Mouse (Mus musculus): ENCODE data around the gene P2rx1. TPM values are rescaled to one million over a fixed set of nuclear protein-coding genes. Genes with fewer than 3 reads are reported as not detected.

Gene P2rx1
- polyA plus RNA-seq, 1 experiment from 2014 or later, result 3.5 TPM

- Histone ChIP-seq H3K4me3 (no peak overlapping the region), H3K27me3 (peaks cover 11% of the 10 kb centered on the region), H3K9ac (no peak overlapping the region), H3K36me3 (no peaks in the 10 kb centered on the region), H3K27ac (0 out of 2 replicates have a peak overlapping the region, but pooled peaks have one; percentile 27), H3K4me2 (no peak overlapping the region), H3K4me1 (peaks cover 26% of the 10 kb centered on the region), H3K9me3 (no peaks in the 10 kb centered on the region)
- 76% methylated on average over 4 of the region's 4 CpGs for WGBS
- ATAC-seq (ENCODE audit: insufficient number of reproducible peaks, low FRiP score, low TSS enrichment, low read depth), result no peak
These were observed 16.0 kb downstream of the P2rx1 start for GRCm38 (mm10) chr11:73014831-73015344.

- H3K9ac ChIP-seq, result no peak overlapping the region
- no peaks in the 10 kb centered on the region for H3K9me3 ChIP-seq
- H3K4me2 ChIP-seq, result no peak overlapping the region
- H3K27ac ChIP-seq, result 0 out of 2 replicates have a peak overlapping the region, but pooled peaks have one; percentile 27
- ATAC-seq (ENCODE audit: insufficient number of reproducible peaks, low FRiP score, low TSS enrichment, low read depth), result no peak
- H3K27me3 ChIP-seq, result peaks cover 14% of the 10 kb centered on the region
- no peak overlapping the region for H3K4me3 ChIP-seq
- 67% methylated on average over 5 of the region's 5 CpGs for WGBS
- peaks cover 28% of the 10 kb centered on the region for H3K4me1 ChIP-seq
- H3K36me3 ChIP-seq, result no peaks in the 10 kb centered on the region
These were observed 16.6 kb downstream of the P2rx1 start for GRCm38 (mm10) chr11:73015391-73016102.

DNA sequence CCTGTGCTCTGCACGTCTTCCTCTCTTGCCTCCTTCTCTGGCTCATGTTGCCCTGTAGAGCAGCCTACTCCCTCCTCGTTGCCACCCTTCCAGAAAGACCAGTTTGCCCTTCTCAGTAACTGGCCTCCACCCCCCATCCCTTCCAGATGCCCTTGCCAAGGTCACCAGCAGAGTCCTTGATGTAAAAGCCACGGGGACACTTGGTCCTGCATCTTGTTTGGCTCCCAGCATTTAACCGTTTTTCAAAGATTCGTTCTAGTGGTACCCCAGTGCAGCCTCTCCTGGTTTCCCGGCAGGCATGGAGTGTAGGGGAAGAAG is 17.2 kb downstream of the P2rx1 start:
- no peak for ATAC-seq (ENCODE audit: insufficient number of reproducible peaks, low FRiP score, low TSS enrichment, low read depth)
- WGBS, result 72% methylated on average over 6 of the region's 6 CpGs
- H3K4me2 ChIP-seq, result no peak overlapping the region
- H3K9me3 ChIP-seq, result no peaks in the 10 kb centered on the region
- no peak overlapping the region for H3K4me3 ChIP-seq
- peaks cover 28% of the 10 kb centered on the region for H3K4me1 ChIP-seq
- H3K36me3 ChIP-seq, result no peaks in the 10 kb centered on the region
- no peak overlapping the region for H3K27ac ChIP-seq
- no peak overlapping the region for H3K9ac ChIP-seq
- peaks cover 14% of the 10 kb centered on the region for H3K27me3 ChIP-seq

DNA sequence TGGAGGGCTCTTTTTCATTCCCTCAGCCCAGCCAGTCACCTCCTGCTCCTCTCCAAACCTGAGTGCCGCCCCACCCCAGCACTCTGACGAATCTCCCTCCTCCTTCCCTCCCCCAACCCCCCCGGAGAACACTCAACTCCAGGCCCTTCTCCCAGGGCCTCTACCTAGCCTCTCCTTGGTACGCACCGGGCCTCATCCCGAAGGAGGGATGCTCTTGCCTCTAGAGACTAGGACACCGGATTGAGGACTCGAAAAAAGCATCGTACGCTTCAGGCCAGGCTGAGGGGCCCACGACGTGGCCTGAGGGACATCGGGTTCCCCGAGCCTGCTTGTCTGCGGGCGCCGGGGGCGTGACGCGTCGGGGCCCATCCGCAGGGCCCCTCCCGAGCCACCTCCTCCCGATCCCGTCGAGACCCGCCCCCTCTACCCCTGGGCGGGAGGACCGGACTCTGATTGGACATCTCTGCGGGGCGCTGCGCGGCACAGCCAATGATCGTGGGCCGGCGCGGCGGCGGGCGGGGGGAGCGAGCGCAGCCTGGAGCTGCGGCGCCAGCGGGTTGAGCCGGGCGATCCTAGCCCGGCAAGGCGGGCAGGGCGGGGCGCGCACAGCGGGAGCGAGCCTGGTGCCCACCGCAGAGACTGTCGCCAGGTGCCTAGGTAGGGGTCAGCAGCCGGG is 19.7 kb downstream of the P2rx1 start, which contains the start of gene Camkk1:
Gene Camkk1, plus strand, starts transcription at position 538 of the 676 bp plus-strand sequence.
- peak within 1 kb of the TSS; percentile 92 for H3K4me2 ChIP-seq
- peak; percentile 92 for ATAC-seq (ENCODE audit: insufficient number of reproducible peaks, low FRiP score, low TSS enrichment, low read depth)
- H3K27me3 ChIP-seq, result peaks cover 20% of the 10 kb centered on the region
- peak within 1 kb of the TSS; percentile 44 for H3K9ac ChIP-seq
- under 1% methylated on average over 56 of the region's 57 CpGs for WGBS
- no peaks in the 10 kb centered on the region for H3K9me3 ChIP-seq
- peaks cover 44% of the 10 kb centered on the region for H3K4me1 ChIP-seq
- no peak within 1 kb of the TSS for H3K27ac ChIP-seq
- peak within 1 kb of the TSS; percentile 61 for H3K4me3 ChIP-seq
- H3K36me3 ChIP-seq, result no peaks in the 10 kb centered on the region

DNA sequence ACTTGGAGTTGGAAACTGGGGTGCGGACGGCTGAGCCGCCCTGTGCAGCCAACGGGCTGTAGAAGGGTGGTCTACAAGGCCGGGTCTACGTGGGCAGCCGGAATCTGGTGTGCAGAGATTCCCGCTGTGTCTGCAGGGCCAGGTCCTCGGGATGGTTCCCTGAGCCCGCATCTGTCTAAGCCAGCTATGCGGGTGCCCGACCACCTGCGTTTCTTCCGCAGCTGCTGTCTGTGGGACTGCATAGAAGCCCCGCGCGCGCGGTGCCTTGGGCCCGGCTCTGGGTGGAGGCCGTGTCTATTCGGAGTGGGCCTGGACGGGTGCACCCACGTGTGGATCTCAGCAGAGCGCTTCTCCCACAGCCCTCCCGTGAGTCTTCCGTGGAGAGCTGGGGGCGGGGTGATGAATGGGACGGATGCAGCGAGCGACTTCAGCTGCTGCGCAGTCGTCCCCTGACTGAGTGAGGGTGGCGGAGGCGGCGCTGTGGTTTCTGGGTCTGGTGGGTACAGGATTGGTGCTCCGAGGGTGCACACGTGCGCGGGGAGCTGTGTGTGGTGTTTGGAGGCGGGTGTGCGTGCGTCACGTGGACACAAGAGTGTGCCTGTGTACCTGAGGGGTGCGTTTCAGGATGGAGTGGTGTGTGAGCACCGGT is 20.4 kb downstream of the P2rx1 start:
- Histone ChIP-seq H3K4me1 (peaks cover 50% of the 10 kb centered on the region), H3K36me3 (no peaks in the 10 kb centered on the region), H3K9me3 (no peaks in the 10 kb centered on the region), H3K9ac (peak overlapping the region; percentile 44), H3K27me3 (peaks cover 20% of the 10 kb centered on the region), H3K4me2 (peak overlapping the region; percentile 92), H3K27ac (no peak overlapping the region), H3K4me3 (peak overlapping the region; percentile 61)
- WGBS, result under 1% methylated on average over 46 of the region's 46 CpGs
- ATAC-seq (ENCODE audit: insufficient number of reproducible peaks, low FRiP score, low TSS enrichment, low read depth), result peak; percentile 6; the same call in 1 of the 2 replicates

DNA sequence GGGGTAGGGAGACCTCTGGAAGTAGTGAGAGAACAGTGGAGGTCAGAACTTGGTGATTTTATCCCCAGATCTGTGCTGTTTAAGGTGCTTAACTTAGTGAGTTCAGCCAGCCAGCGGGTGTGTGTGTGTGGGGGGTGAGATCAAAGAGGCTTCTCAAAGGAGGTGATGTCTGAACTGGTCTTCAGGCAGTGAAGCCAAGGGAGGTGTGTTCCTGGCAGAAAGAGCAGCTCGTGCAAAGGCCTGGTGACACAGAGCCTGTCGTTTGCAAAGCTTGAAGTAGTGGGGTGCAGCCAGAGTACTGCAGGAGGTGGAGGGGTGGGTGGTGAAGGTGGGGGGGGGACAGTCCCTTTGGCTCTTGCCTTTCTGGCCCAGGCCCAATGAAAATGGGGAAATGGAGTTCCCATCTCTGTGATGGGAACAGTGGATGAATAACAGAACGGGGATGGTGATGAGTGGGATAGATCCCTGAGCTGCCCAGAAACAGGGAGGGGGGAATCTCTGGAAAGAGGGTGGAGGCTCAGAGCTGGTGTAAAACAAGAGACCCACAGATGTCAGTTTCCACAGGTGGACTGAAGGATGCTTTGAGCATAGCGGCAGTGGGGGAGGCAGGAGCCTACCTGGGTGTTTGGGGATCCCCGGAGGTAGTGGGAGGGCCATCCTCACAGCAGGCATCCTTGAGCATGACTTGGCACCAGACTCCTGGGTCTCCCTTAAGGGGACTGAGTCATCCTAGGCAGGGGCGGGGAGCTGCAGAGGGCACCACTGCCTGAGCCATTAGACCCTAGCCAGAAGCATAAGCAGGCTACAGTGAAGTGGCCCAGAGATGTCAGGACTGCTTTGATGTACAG is 22.3 kb downstream of the P2rx1 start:
- no peak for ATAC-seq (ENCODE audit: insufficient number of reproducible peaks, low FRiP score, low TSS enrichment, low read depth)
- Histone ChIP-seq H3K4me2 (no peak overlapping the region), H3K4me3 (no peak overlapping the region), H3K36me3 (no peaks in the 10 kb centered on the region), H3K27me3 (peaks cover 20% of the 10 kb centered on the region), H3K9ac (no peak overlapping the region), H3K27ac (no peak overlapping the region), H3K9me3 (no peaks in the 10 kb centered on the region), H3K4me1 (peaks cover 55% of the 10 kb centered on the region)
- 55% methylated on average over 7 of the region's 7 CpGs for WGBS

GRCm38 (mm10) chr11:73023099-73023498 is 24.2 kb downstream of the P2rx1 start:
- peaks cover 54% of the 10 kb centered on the region for H3K4me1 ChIP-seq
- H3K4me2 ChIP-seq, result no peak overlapping the region
- no peak for ATAC-seq (ENCODE audit: insufficient number of reproducible peaks, low FRiP score, low TSS enrichment, low read depth)
- H3K9ac ChIP-seq, result no peak overlapping the region
- no peak overlapping the region for H3K4me3 ChIP-seq
- 45% methylated on average over 9 of the region's 9 CpGs for WGBS
- H3K27ac ChIP-seq, result peak overlapping the region; percentile 55
- peaks cover 20% of the 10 kb centered on the region for H3K27me3 ChIP-seq
- no peaks in the 10 kb centered on the region for H3K9me3 ChIP-seq
- 0 out of 2 replicates have a peak, but pooled peaks cover 2% of the 10 kb centered on the region for H3K36me3 ChIP-seq

- no peak overlapping the region for H3K9ac ChIP-seq
- peaks cover 20% of the 10 kb centered on the region for H3K27me3 ChIP-seq
- 0 out of 2 replicates have a peak, but pooled peaks cover 6% of the 10 kb centered on the region for H3K36me3 ChIP-seq
- no peaks in the 10 kb centered on the region for H3K9me3 ChIP-seq
- WGBS, result 61% methylated on average over 4 of the region's 4 CpGs
- no peak overlapping the region for H3K4me3 ChIP-seq
- no peak overlapping the region for H3K4me2 ChIP-seq
- H3K4me1 ChIP-seq, result peaks cover 48% of the 10 kb centered on the region
- peak overlapping the region; percentile 55 for H3K27ac ChIP-seq
- no peak for ATAC-seq (ENCODE audit: insufficient number of reproducible peaks, low FRiP score, low TSS enrichment, low read depth)
These were observed 24.9 kb downstream of the P2rx1 start for GRCm38 (mm10) chr11:73023827-73024226.

DNA sequence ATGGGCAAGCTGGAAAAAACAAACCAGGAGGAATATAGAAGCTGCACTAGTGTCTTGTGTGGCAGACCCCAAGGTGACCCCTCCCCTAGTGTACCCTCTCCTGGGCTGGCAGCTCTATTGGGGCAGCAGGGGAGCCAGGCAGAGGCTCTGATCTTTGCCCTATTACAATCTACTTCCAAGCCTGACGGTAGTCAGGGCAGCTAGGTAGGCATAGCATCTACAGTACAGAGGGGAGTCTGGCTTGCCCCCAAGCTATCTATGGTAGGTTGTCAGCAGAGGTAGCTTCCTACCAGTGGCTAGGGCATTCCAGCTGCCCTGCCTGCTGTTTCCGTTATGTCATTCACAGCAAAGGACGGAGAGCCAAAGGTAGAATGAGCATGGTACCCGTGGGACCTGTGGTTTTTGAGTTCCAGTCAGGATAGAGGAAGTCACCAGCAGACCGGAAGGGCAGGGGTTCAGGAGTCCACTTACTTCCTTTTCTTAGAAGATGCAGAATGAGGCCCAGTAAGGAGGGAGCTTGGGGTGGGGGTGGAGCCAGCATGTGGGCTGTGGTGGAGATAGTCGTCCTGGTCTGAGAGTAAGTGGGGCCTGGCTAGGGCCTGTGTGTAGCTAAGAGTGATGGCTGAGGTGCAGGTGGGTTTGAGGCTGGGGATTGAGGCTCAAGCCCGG is 25.5 kb downstream of the P2rx1 start:
- ATAC-seq (ENCODE audit: insufficient number of reproducible peaks, low FRiP score, low TSS enrichment, low read depth), result no peak
- 0 out of 2 replicates have a peak, but pooled peaks cover 11% of the 10 kb centered on the region for H3K36me3 ChIP-seq
- no peak overlapping the region for H3K4me3 ChIP-seq
- H3K4me2 ChIP-seq, result no peak overlapping the region
- H3K9ac ChIP-seq, result no peak overlapping the region
- no peaks in the 10 kb centered on the region for H3K9me3 ChIP-seq
- H3K27ac ChIP-seq, result peak overlapping the region; percentile 55
- H3K27me3 ChIP-seq, result peaks cover 20% of the 10 kb centered on the region
- H3K4me1 ChIP-seq, result peaks cover 43% of the 10 kb centered on the region
- 49% methylated on average over 7 of the region's 7 CpGs for WGBS

GRCm38 (mm10) chr11:73026961-73027360 is 28.1 kb downstream of the P2rx1 start:
- Histone ChIP-seq H3K4me1 (peaks cover 45% of the 10 kb centered on the region), H3K9ac (no peak overlapping the region), H3K27ac (no peak overlapping the region), H3K4me3 (no peak overlapping the region), H3K9me3 (no peaks in the 10 kb centered on the region), H3K4me2 (no peak overlapping the region), H3K27me3 (no peaks in the 10 kb centered on the region), H3K36me3 (0 out of 2 replicates have a peak, but pooled peaks cover 11% of the 10 kb centered on the region)
- no peak for ATAC-seq (ENCODE audit: insufficient number of reproducible peaks, low FRiP score, low TSS enrichment, low read depth)
- 42% methylated on average over 8 of the region's 8 CpGs for WGBS

All from limb, embryonic 15.5 days (tissue).